Mouse (Mus musculus): ENCODE results near the gene Ascl2. TPM values are rescaled to one million over a fixed set of nuclear protein-coding genes. Genes with fewer than 3 reads are reported as not detected.
A peak's percentile ranks its signal among the peaks of the same experiment; 100 is the strongest.

Ascl2 gene
- polyA plus RNA-seq, 1 experiment = 0.04 TPM

- Histone ChIP-seq H3K27me3 (ENCODE audit: control insufficient read depth, insufficient read depth, insufficient read length) (no peaks in the 10 kb centered on the region), H3K36me3 (ENCODE audit: control insufficient read depth, insufficient read depth) (no peaks in the 10 kb centered on the region), H3ac (ENCODE audit: control insufficient read depth, insufficient read length, low read depth) (no peak overlapping the region), H3K79me3 (ENCODE audit: low read depth) (no peaks in the 10 kb centered on the region), H3K4me3 (ENCODE audit: insufficient read depth, poor library complexity, severe bottlenecking) (no peak overlapping the region), H3K79me2 (ENCODE audit: control insufficient read depth, insufficient read depth) (no peaks in the 10 kb centered on the region)
- TF ChIP-seq MYOD1 (IDR thresholded peaks at IDR 0.05; ENCODE audit: control insufficient read depth, insufficient read length, low read depth) (no peak), MAX (IDR thresholded peaks at IDR 0.05) (no peak), CEBPB (IDR thresholded peaks at IDR 0.05; ENCODE audit: low read depth) (no peak), MYOG (IDR thresholded peaks at IDR 0.05; ENCODE audit: control insufficient read depth, extremely low read depth, insufficient read length) (no peak), CTCF (IDR thresholded peaks at IDR 0.05; ENCODE audit: control insufficient read depth, insufficient read depth, insufficient read length) (no peak), USF1 (IDR thresholded peaks at IDR 0.05; ENCODE audit: low read depth) (no peak), FOSL1 (IDR thresholded peaks at IDR 0.05; ENCODE audit: insufficient read depth, low read length, poor library complexity, severe bottlenecking) (no peak)
Observed at GRCm38 (mm10) chr7:143008370-143008926, 39.4 kb upstream of the Ascl2 start.

GRCm38 (mm10) chr7:143007599-143008369 is 38.7 kb upstream of the Ascl2 start:
- no peak overlapping the region for H3K4me3 ChIP-seq (ENCODE audit: insufficient read depth, poor library complexity, severe bottlenecking)

GRCm38 (mm10) chr7:143006756-143007598 is 37.9 kb upstream of the Ascl2 start:
- Histone ChIP-seq H3K4me3 (ENCODE audit: insufficient read depth, poor library complexity, severe bottlenecking) (no peak overlapping the region), H3K27me3 (ENCODE audit: control insufficient read depth, insufficient read depth, insufficient read length) (no peaks in the 10 kb centered on the region), H3K36me3 (ENCODE audit: control insufficient read depth, insufficient read depth) (no peaks in the 10 kb centered on the region), H3ac (ENCODE audit: control insufficient read depth, insufficient read length, low read depth) (no peak overlapping the region), H3K79me2 (ENCODE audit: control insufficient read depth, insufficient read depth) (no peaks in the 10 kb centered on the region), H3K79me3 (ENCODE audit: low read depth) (no peaks in the 10 kb centered on the region)
- TF ChIP-seq MYOG (IDR thresholded peaks at IDR 0.05; ENCODE audit: control insufficient read depth, extremely low read depth, insufficient read length) (no peak), MYOD1 (IDR thresholded peaks at IDR 0.05; ENCODE audit: control insufficient read depth, insufficient read length, low read depth) (no peak), CTCF (IDR thresholded peaks at IDR 0.05; ENCODE audit: control insufficient read depth, insufficient read depth, insufficient read length) (no peak), MAX (IDR thresholded peaks at IDR 0.05) (no peak), CEBPB (IDR thresholded peaks at IDR 0.05; ENCODE audit: low read depth) (no peak), USF1 (IDR thresholded peaks at IDR 0.05; ENCODE audit: low read depth) (no peak)

More at GRCm38 (mm10) chr7:143007599-143008369, 38.7 kb upstream of the Ascl2 start:
- Histone ChIP-seq H3K79me3 (ENCODE audit: low read depth) (no peaks in the 10 kb centered on the region), H3K36me3 (ENCODE audit: control insufficient read depth, insufficient read depth) (no peaks in the 10 kb centered on the region), H3ac (ENCODE audit: control insufficient read depth, insufficient read length, low read depth) (no peak overlapping the region), H3K79me2 (ENCODE audit: control insufficient read depth, insufficient read depth) (no peaks in the 10 kb centered on the region), H3K27me3 (ENCODE audit: control insufficient read depth, insufficient read depth, insufficient read length) (no peaks in the 10 kb centered on the region)
- peak; percentile 77 for TF ChIP-seq MAX (IDR thresholded peaks at IDR 0.05)
- peak; percentile 92 for TF ChIP-seq CTCF (IDR thresholded peaks at IDR 0.05; ENCODE audit: control insufficient read depth, insufficient read depth, insufficient read length)
- TF ChIP-seq CEBPB (IDR thresholded peaks at IDR 0.05; ENCODE audit: low read depth) = no peak
- no peak for TF ChIP-seq USF1 (IDR thresholded peaks at IDR 0.05; ENCODE audit: low read depth)
- peak; percentile 91 for TF ChIP-seq MYOD1 (IDR thresholded peaks at IDR 0.05; ENCODE audit: control insufficient read depth, insufficient read length, low read depth)
- no peak for TF ChIP-seq MYOG (IDR thresholded peaks at IDR 0.05; ENCODE audit: control insufficient read depth, extremely low read depth, insufficient read length)

GRCm38 (mm10) chr7:143006097-143006755 is 37.2 kb upstream of the Ascl2 start:
- TF ChIP-seq MYOG (IDR thresholded peaks at IDR 0.05; ENCODE audit: control insufficient read depth, extremely low read depth, insufficient read length) = no peak
- no peak for TF ChIP-seq USF1 (IDR thresholded peaks at IDR 0.05; ENCODE audit: low read depth)
- no peak for TF ChIP-seq CEBPB (IDR thresholded peaks at IDR 0.05; ENCODE audit: low read depth)
- no peak for TF ChIP-seq MAX (IDR thresholded peaks at IDR 0.05)
- no peak for TF ChIP-seq CTCF (IDR thresholded peaks at IDR 0.05; ENCODE audit: control insufficient read depth, insufficient read depth, insufficient read length)
- no peak for TF ChIP-seq FOSL1 (IDR thresholded peaks at IDR 0.05; ENCODE audit: insufficient read depth, low read length, poor library complexity, severe bottlenecking)
- TF ChIP-seq MYOD1 (IDR thresholded peaks at IDR 0.05; ENCODE audit: control insufficient read depth, insufficient read length, low read depth) = no peak
- Histone ChIP-seq H3K4me3 (ENCODE audit: insufficient read depth, poor library complexity, severe bottlenecking) (no peak overlapping the region), H3K79me3 (ENCODE audit: low read depth) (no peaks in the 10 kb centered on the region), H3K36me3 (ENCODE audit: control insufficient read depth, insufficient read depth) (no peaks in the 10 kb centered on the region), H3ac (ENCODE audit: control insufficient read depth, insufficient read length, low read depth) (no peak overlapping the region), H3K79me2 (ENCODE audit: control insufficient read depth, insufficient read depth) (no peaks in the 10 kb centered on the region), H3K27me3 (ENCODE audit: control insufficient read depth, insufficient read depth, insufficient read length) (no peaks in the 10 kb centered on the region)

All from C2C12 (cell line).